Mouse (Mus musculus): ENCODE data around the gene Mettl11b.

DNA sequence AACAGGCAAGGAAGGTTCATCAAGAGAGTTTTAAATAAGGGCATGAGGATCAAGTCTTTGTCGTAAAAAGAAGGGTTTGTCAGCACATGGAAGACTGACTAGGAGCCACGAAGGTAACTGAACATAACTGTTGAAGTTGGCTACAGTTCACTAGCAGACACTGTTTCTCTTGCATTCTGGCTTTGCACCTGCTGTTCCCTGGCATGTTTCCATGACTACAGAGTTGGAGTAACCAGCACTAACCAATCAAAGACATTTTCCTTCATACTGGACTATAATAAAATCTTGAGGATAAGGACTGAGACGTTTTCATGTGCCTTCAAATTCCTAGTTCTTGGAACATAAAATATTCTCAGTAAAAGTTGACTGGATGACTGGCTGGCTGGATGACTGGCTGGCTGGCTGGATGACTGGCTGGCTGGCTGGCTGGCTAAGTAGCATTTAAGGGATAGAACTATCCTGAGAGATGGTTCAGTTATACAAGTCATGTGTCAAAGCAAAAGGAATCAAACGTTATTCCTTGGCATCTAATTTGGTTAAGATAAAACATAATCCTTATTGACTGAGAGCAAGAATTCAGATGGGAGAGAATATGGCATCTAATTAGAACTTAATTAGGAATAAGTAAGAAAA is 26.4 kb upstream of the Mettl11b start:
- TF ChIP-seq POLR2AphosphoS2 (IDR thresholded peaks at IDR 0.05; ENCODE audit: insufficient read length, low read depth) (no peak), MYOD1 (IDR thresholded peaks at IDR 0.05; ENCODE audit: control insufficient read depth in 1 of 3, insufficient read length in 2 of 3, low read depth in 2 of 3) (no peak), POLR2A (IDR thresholded peaks at IDR 0.05; ENCODE audit: insufficient read length, low read depth) (no peak), TCF12 (IDR thresholded peaks at IDR 0.05; ENCODE audit: insufficient read depth, poor library complexity, severe bottlenecking) (no peak), TCF3 (IDR thresholded peaks at IDR 0.05; ENCODE audit: insufficient read length, low read depth) (no peak)

Measured in myocyte (in vitro differentiated cells).